Mouse (Mus musculus): ENCODE data around the gene Abr. TPM values are rescaled to one million over a fixed set of nuclear protein-coding genes. Genes with fewer than 3 reads are reported as not detected.
A peak's percentile ranks its signal among the peaks of the same experiment; 100 is the strongest.

The Abr gene
- polyA plus RNA-seq, 1 experiment from 2014 or later, result 40.5 TPM

- H3K4me1 ChIP-seq (replicated peaks), result 0 out of 2 replicates have a peak, but pooled peaks cover 8% of the 10 kb centered on the region
- no peaks in the 10 kb centered on the region for H3K27me3 ChIP-seq (ENCODE audit: insufficient read depth, poor library complexity, severe bottlenecking)
- 96% methylated on average over 4 of the region's 4 CpGs for WGBS
- no peak overlapping the region for H3K27ac ChIP-seq
- DNase-seq (ENCODE audit: low spot score), result no peak
- no peak overlapping the region for H3K4me3 ChIP-seq
- no peaks in the 10 kb centered on the region for H3K9me3 ChIP-seq
- H3K36me3 ChIP-seq, result peaks cover 89% of the 10 kb centered on the region
Measured at GRCm38 (mm10) chr11:76415001-76415400, 207.1 kb downstream of the Abr start.

DNA sequence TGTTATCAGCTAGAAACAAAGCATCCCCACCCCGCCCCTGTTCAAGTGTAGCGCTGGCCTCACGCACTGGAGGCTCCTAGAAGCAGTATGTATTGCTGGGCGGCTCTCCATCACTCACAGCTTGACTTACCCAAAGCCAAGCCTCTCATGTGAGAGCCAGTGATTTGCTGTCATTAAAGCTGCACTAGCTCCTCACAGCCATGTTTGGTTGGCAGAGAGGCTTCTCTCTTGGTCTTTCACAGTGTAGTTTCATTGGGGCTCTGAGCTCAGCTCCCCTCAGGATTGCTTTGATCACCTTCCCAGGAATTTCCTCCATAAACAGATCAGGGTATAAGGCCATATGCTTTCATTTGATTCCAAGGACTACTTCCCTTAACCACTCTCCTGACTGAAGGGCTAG lies 208.9 kb downstream of the Abr start:
- WGBS, result 85% methylated on average over 4 of the region's 4 CpGs
- Histone ChIP-seq H3K36me3 (peaks cover 83% of the 10 kb centered on the region), H3K27ac (no peak overlapping the region), H3K4me1 (replicated peaks) (peaks cover 7% of the 10 kb centered on the region), H3K9me3 (no peaks in the 10 kb centered on the region), H3K27me3 (ENCODE audit: insufficient read depth, poor library complexity, severe bottlenecking) (no peaks in the 10 kb centered on the region), H3K4me3 (no peak overlapping the region)
- no peak for DNase-seq (ENCODE audit: low spot score)

DNA sequence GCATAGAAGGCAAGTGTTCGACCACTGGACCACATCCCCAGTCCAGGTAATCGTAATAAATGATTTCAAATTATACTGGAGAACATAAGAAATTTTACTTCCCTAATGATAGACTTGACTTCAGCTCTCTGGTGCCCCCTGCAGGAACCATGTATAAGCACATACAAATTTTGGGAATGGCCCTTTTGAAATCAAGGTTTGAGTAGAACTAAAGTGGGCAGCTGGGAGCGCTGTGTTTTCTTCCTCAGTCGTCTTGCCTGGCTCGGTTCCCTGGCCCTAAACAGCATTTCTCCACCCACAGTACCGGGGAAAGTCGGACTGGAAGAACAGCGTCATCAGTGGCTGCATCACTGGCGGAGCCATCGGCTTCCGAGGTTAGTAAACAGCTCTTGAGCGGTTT lies 211.3 kb downstream of the Abr start:
- 76% methylated on average over 12 of the region's 12 CpGs for WGBS
- H3K4me3 ChIP-seq, result no peak overlapping the region
- peak; percentile 55 for DNase-seq (ENCODE audit: low spot score)
- peaks cover 60% of the 10 kb centered on the region for H3K36me3 ChIP-seq
- H3K4me1 ChIP-seq (replicated peaks), result peaks cover 19% of the 10 kb centered on the region
- no peak overlapping the region for H3K27ac ChIP-seq
- H3K27me3 ChIP-seq (ENCODE audit: insufficient read depth, poor library complexity, severe bottlenecking), result no peaks in the 10 kb centered on the region
- no peaks in the 10 kb centered on the region for H3K9me3 ChIP-seq

- Histone ChIP-seq H3K27ac (peak within 1 kb of the TSS; percentile 94), H3K4me1 (replicated peaks) (peaks cover 17% of the 10 kb centered on the region), H3K4me3 (peak within 1 kb of the TSS; percentile 91), H3K36me3 (peaks cover 21% of the 10 kb centered on the region), H3K9me3 (no peaks in the 10 kb centered on the region), H3K27me3 (ENCODE audit: insufficient read depth, poor library complexity, severe bottlenecking) (0 out of 2 replicates have a peak, but pooled peaks cover 10% of the 10 kb centered on the region)
- DNase-seq (ENCODE audit: low spot score), result peak; percentile 98
- under 1% methylated on average over 46 of the region's 46 CpGs for WGBS
Measured at GRCm38 (mm10) chr11:76406702-76407583, 215.2 kb downstream of the Abr start, which contains the start of gene Timm22. TSS of gene Timm22 (plus strand) at chr11:76406952.

DNA sequence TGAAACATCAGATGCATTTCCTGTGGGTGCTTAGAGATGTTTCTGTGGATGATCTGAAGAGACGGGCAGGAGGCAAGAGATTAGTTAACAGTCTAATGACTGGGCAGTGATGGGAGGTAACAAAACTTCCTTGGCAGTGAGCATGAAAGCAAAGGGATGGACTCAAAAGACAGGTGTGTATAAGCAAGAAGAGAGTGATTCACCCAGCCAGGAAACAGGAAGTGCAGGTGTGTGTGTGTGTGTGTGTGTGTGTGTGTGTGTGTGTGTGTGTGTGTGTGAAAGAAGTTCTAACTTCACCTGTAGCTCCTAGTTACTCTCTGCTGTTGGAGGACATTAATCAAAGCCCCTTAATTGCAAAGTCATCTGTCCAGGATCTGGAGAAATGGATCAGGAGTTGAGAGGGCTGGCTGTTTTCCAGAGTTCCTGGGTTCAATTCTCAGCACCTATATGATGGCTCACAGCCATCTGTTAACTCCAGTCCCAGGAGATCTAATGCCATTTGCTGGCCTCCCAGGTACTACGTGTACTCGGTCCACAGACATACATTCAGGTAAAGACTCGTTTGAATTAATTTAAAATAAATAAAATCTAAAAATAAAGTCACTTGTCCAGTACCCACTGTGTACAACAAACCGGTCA lies 216.4 kb downstream of the Abr start:
- 86% methylated on average over 5 of the region's 5 CpGs for WGBS
- Histone ChIP-seq H3K27me3 (ENCODE audit: insufficient read depth, poor library complexity, severe bottlenecking) (0 out of 2 replicates have a peak, but pooled peaks cover 10% of the 10 kb centered on the region), H3K36me3 (peaks cover 13% of the 10 kb centered on the region; the same call in 1 of the 2 replicates), H3K27ac (no peak overlapping the region), H3K4me1 (replicated peaks) (peaks cover 17% of the 10 kb centered on the region), H3K4me3 (no peak overlapping the region), H3K9me3 (no peaks in the 10 kb centered on the region)
- DNase-seq (ENCODE audit: low spot score), result no peak

- H3K27ac ChIP-seq, result no peak overlapping the region
- 65% methylated on average over 4 of the region's 4 CpGs for WGBS
- peaks cover 17% of the 10 kb centered on the region for H3K4me1 ChIP-seq (replicated peaks)
- peaks cover 13% of the 10 kb centered on the region; the same call in 1 of the 2 replicates for H3K36me3 ChIP-seq
- no peaks in the 10 kb centered on the region for H3K9me3 ChIP-seq
- H3K27me3 ChIP-seq (ENCODE audit: insufficient read depth, poor library complexity, severe bottlenecking), result 0 out of 2 replicates have a peak, but pooled peaks cover 13% of the 10 kb centered on the region
- no peak for DNase-seq (ENCODE audit: low spot score)
- H3K4me3 ChIP-seq, result no peak overlapping the region
Measured at GRCm38 (mm10) chr11:76405113-76405512, 217.0 kb downstream of the Abr start.

DNA sequence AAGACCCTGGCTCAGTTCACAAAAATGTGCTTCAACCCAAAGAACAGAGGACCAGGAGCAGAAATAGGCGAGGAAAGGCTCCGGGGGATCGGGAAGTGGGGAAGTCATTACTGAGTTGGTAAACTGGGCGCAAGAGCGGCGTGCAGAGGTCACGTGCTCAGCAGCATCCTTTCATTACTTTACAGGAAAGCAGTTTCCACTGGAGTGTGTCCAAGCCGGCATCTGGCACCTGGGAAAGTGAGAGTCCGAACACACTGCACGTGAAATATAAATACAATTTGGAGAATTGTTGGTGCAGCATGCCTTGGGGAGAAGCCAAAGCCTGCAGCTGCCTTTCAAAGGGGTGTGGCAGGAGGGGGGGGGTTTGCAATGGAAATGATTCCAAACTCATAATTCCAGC lies 220.7 kb downstream of the Abr start:
- no peaks in the 10 kb centered on the region for H3K36me3 ChIP-seq
- H3K27me3 ChIP-seq (ENCODE audit: insufficient read depth, poor library complexity, severe bottlenecking), result 0 out of 2 replicates have a peak, but pooled peaks cover 13% of the 10 kb centered on the region
- no peak overlapping the region for H3K27ac ChIP-seq
- no peak for DNase-seq (ENCODE audit: low spot score)
- peaks cover 30% of the 10 kb centered on the region for H3K4me1 ChIP-seq (replicated peaks)
- H3K9me3 ChIP-seq, result no peaks in the 10 kb centered on the region
- 80% methylated on average over 10 of the region's 10 CpGs for WGBS
- no peak overlapping the region for H3K4me3 ChIP-seq

- peak; percentile 40 for DNase-seq (ENCODE audit: low spot score)
- WGBS, result 17% methylated on average over 11 of the region's 11 CpGs
- Histone ChIP-seq H3K9me3 (no peaks in the 10 kb centered on the region), H3K27ac (peak overlapping the region; percentile 93; the same call in 1 of the 2 replicates), H3K4me1 (replicated peaks) (peaks cover 42% of the 10 kb centered on the region), H3K27me3 (ENCODE audit: insufficient read depth, poor library complexity, severe bottlenecking) (0 out of 2 replicates have a peak, but pooled peaks cover 8% of the 10 kb centered on the region), H3K4me3 (peak overlapping the region; percentile 69), H3K36me3 (no peaks in the 10 kb centered on the region)
Measured at GRCm38 (mm10) chr11:76399587-76400330, 222.4 kb downstream of the Abr start.

DNA sequence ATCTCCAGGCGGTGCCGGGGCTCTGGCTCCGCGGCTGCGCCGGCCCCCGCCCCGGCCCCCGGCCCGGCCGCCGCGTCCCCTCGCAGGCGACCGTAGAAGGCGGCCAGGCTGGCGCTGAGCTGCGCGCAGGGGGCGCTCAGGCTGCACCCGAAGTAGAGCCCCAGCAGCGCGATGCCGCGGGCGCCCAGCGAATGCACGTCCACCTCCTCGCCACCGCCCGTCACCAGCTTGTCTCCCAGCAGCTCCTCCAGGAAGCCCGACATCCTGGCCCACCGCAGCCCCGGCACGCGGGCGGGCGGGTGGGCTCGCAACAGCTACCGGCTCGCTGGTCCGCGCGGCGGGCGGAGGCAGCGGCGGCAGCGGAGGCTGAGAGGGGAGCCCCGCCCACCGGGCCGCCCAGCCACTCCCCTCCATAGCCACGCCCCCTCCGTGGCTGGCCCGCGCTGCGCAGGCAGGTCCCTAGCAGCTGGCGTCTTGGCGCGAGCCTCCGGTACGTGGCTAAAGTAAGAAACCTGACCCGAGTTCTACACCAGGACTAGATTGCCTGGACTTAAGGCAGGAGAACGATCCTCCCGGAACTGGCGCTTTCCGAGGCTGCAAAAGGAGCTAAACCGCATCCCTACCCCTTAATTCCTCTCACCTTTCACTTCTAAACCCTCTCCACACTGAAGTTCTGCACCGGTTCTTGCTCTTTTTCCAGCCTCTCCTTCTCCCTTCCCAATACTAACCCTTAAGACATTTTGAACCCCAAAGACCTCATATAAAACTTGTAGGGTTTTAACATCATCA lies 223.1 kb downstream of the Abr start, which contains the start of gene Nxn:
Gene Nxn, minus strand, starts transcription at position 343 of the 789 bp plus-strand sequence.
- WGBS, result under 1% methylated on average over 70 of the region's 70 CpGs
- H3K36me3 ChIP-seq, result no peaks in the 10 kb centered on the region

GRCm38 (mm10) chr11:76398312-76398797 lies 223.8 kb downstream of the Abr start:
- peak overlapping the region; percentile 93 for H3K27ac ChIP-seq
- 0 out of 2 replicates have a peak, but pooled peaks cover 3% of the 10 kb centered on the region for H3K27me3 ChIP-seq (ENCODE audit: insufficient read depth, poor library complexity, severe bottlenecking)
- DNase-seq (ENCODE audit: low spot score), result no peak
- under 1% methylated on average over 33 of the region's 33 CpGs for WGBS
- H3K4me1 ChIP-seq (replicated peaks), result peaks cover 45% of the 10 kb centered on the region
- peaks cover under 1% of the 10 kb centered on the region; the same call in 1 of the 2 replicates for H3K36me3 ChIP-seq
- peak overlapping the region; percentile 69 for H3K4me3 ChIP-seq
- H3K9me3 ChIP-seq, result no peaks in the 10 kb centered on the region

More for the DNA sequence above, 223.1 kb downstream of the Abr start, which contains the start of gene Nxn:
- Histone ChIP-seq H3K9me3 (no peaks in the 10 kb centered on the region), H3K27ac (peak within 1 kb of the TSS; percentile 93), H3K4me3 (peak within 1 kb of the TSS; percentile 69), H3K4me1 (replicated peaks) (peaks cover 45% of the 10 kb centered on the region), H3K27me3 (ENCODE audit: insufficient read depth, poor library complexity, severe bottlenecking) (0 out of 2 replicates have a peak, but pooled peaks cover 8% of the 10 kb centered on the region)
- peak; percentile 90 for DNase-seq (ENCODE audit: low spot score)

DNA sequence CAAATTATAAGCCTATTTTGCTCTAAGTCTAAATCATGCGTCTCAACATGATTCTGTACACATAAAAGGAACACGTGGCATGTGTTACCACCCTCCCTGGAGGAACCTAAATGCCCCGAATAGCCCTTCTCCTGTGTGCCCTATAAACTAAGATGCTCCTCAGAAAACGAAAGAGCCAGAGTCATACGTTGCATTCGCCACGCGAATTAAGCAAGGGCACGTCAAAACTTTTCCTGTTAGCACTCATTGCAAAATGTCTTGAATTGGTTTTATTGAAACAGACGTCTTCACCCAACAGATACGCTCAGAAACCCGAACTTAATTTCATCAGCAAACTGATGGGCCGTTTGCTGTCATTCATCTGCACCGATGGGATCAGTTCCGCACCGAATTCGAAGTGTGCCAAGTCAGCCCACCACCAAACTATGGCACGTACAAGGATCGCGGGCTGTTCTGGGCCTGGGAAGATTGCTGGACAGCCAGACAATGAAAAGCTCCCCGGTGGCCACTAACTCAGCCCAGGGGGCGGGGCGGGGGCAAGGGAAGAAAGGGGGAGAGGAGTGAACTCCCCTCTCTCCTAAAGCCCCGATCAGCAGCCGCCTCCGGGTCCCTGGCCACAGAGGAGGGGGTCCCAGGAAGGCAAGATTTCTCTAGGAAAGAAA lies 224.3 kb downstream of the Abr start:
- 1% methylated on average over 26 of the region's 26 CpGs for WGBS
- Histone ChIP-seq H3K27ac (peak overlapping the region; percentile 93), H3K4me1 (replicated peaks) (peaks cover 45% of the 10 kb centered on the region), H3K4me3 (peak overlapping the region; percentile 69), H3K9me3 (0 out of 2 replicates have a peak, but pooled peaks cover 3% of the 10 kb centered on the region), H3K27me3 (ENCODE audit: insufficient read depth, poor library complexity, severe bottlenecking) (0 out of 2 replicates have a peak, but pooled peaks cover 3% of the 10 kb centered on the region), H3K36me3 (peaks cover 6% of the 10 kb centered on the region; the same call in 1 of the 2 replicates)
- peak; percentile 76 for DNase-seq (ENCODE audit: low spot score)

Data from hindbrain, embryonic 10.5 days (tissue).